Mouse (Mus musculus) heart, postnatal 0 days (tissue): ENCODE data around the gene 4930432K21Rik.

Source experiments
- CTCF ChIP-seq: IDR thresholded peaks from 2 replicates; pipeline ENCODE4 v1.5.1; 2016; ENCODE audit warnings: antibody characterized with exemption, control low read depth, low read depth
- EP300 ChIP-seq: IDR thresholded peaks from 2 replicates; pipeline ENCODE4 v1.6.1; 2016; ENCODE audit warnings: antibody characterized with exemption, low read depth

DNA sequence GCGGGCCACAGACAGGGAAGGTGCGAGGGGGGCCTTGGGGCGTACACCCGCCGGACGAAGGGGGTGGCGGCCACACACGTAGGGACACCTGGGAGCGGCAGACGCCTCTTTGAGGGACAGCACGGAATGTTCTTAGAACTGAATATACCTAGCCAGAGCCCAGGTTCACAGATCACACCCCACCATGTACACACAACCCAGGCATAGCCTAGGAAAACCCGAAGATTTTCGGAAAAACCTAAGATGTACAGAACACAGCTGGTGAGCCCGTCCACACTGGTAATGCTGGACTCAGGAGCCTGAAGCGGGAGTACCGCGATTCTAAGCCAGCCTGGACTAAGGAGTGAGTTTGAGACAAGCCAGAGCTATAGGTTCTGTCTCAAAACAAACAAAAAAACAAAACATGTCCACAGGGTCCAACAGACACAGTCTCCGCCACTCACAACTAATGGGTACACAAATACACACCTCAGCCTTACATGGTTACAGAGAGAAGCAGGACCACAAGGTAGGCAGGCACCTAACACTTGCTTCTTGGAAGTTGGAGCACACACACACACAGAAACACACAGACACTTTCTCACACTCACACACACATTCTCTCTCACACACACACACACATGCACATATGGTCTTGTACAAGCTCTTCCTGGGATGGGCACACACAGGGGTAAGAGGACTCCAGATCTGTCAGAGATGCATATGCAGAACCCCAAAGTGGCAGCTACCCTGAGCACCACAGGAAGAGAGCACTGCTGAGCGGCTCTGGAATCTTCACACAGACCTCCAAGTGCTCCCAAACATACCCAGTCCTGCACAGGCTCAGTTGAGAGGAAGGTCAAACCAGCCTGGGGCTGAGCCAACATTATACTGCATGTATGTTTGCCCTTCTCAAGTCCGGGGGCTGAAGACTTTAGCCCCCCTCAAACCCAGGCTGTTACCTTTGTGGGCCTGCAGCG lies 36.5 kb downstream of the 4930432K21Rik start:
- TF ChIP-seq CTCF (no peak), EP300 (no peak)
